Mouse (Mus musculus) splenic B cell, adult 2 months (primary cell): Measurements from ENCODE around the gene Dok5.

ENCODE experiments used
- DNase-seq: peaks from one replicate; pipeline ENCODE4 v3.0.0-alpha.2; 2011; ENCODE audit warnings: low read depth, low spot score
- H3K27me3 ChIP-seq: 2 replicates; pipeline ENCODE4 v1.6.1; 2012; ENCODE audit warnings: mild to moderate bottlenecking, low read length, moderate library complexity, mixed read lengths; ENCODE audit not compliant: control insufficient read depth, poor library complexity, insufficient read depth, severe bottlenecking
- H3K36me3 ChIP-seq: 2 replicates; pipeline ENCODE4 v1.6.1; 2012; ENCODE audit warnings: mild to moderate bottlenecking, low read length, moderate library complexity, mixed read lengths; ENCODE audit not compliant: control insufficient read depth, poor library complexity, insufficient read depth, severe bottlenecking

Dok5 gene

GRCm38 (mm10) chr2:170757228-170757875 lies 25.7 kb downstream of the Dok5 start:
- no peak for DNase-seq
- Histone ChIP-seq H3K36me3 (no peaks in the 10 kb centered on the region), H3K27me3 (no peaks in the 10 kb centered on the region)

- Histone ChIP-seq H3K36me3 (no peaks in the 10 kb centered on the region), H3K27me3 (no peaks in the 10 kb centered on the region)
- DNase-seq = no peak
Observed at GRCm38 (mm10) chr2:170758201-170758600, 26.6 kb downstream of the Dok5 start.

GRCm38 (mm10) chr2:170764704-170765103 lies 33.1 kb downstream of the Dok5 start:
- Histone ChIP-seq H3K27me3 (no peaks in the 10 kb centered on the region), H3K36me3 (no peaks in the 10 kb centered on the region)
- DNase-seq = no peak

GRCm38 (mm10) chr2:170767243-170767642 lies 35.6 kb downstream of the Dok5 start:
- no peak for DNase-seq
- Histone ChIP-seq H3K27me3 (no peaks in the 10 kb centered on the region), H3K36me3 (no peaks in the 10 kb centered on the region)

GRCm38 (mm10) chr2:170768699-170769098 lies 37.1 kb downstream of the Dok5 start:
- H3K27me3 ChIP-seq = no peaks in the 10 kb centered on the region
- no peaks in the 10 kb centered on the region for H3K36me3 ChIP-seq
- no peak for DNase-seq

GRCm38 (mm10) chr2:170771555-170771954 lies 39.9 kb downstream of the Dok5 start:
- no peaks in the 10 kb centered on the region for H3K36me3 ChIP-seq
- H3K27me3 ChIP-seq = no peaks in the 10 kb centered on the region
- DNase-seq = no peak

- no peak for DNase-seq
- no peaks in the 10 kb centered on the region for H3K36me3 ChIP-seq
- no peaks in the 10 kb centered on the region for H3K27me3 ChIP-seq
Observed at GRCm38 (mm10) chr2:170772126-170772884, 40.7 kb downstream of the Dok5 start.

GRCm38 (mm10) chr2:170772885-170773270 lies 41.3 kb downstream of the Dok5 start:
- Histone ChIP-seq H3K36me3 (no peaks in the 10 kb centered on the region), H3K27me3 (no peaks in the 10 kb centered on the region)

GRCm38 (mm10) chr2:170775577-170775976 lies 44.0 kb downstream of the Dok5 start:
- Histone ChIP-seq H3K36me3 (no peaks in the 10 kb centered on the region), H3K27me3 (no peaks in the 10 kb centered on the region)
- no peak for DNase-seq

More at GRCm38 (mm10) chr2:170772885-170773270, 41.3 kb downstream of the Dok5 start:
- no peak for DNase-seq

GRCm38 (mm10) chr2:170776107-170776506 lies 44.5 kb downstream of the Dok5 start:
- Histone ChIP-seq H3K27me3 (no peaks in the 10 kb centered on the region), H3K36me3 (no peaks in the 10 kb centered on the region)
- DNase-seq = no peak

GRCm38 (mm10) chr2:170777572-170777971 lies 46.0 kb downstream of the Dok5 start:
- DNase-seq = no peak
- Histone ChIP-seq H3K27me3 (no peaks in the 10 kb centered on the region), H3K36me3 (no peaks in the 10 kb centered on the region)

GRCm38 (mm10) chr2:170780010-170780750 lies 48.6 kb downstream of the Dok5 start:
- no peak for DNase-seq

GRCm38 (mm10) chr2:170788101-170788500 lies 56.5 kb downstream of the Dok5 start:
- DNase-seq = no peak
- Histone ChIP-seq H3K36me3 (no peaks in the 10 kb centered on the region), H3K27me3 (no peaks in the 10 kb centered on the region)

More at GRCm38 (mm10) chr2:170780010-170780750, 48.6 kb downstream of the Dok5 start:
- Histone ChIP-seq H3K27me3 (no peaks in the 10 kb centered on the region), H3K36me3 (no peaks in the 10 kb centered on the region)

GRCm38 (mm10) chr2:170791332-170792017 lies 59.9 kb downstream of the Dok5 start:
- H3K36me3 ChIP-seq = no peaks in the 10 kb centered on the region
- H3K27me3 ChIP-seq = no peaks in the 10 kb centered on the region
- DNase-seq = no peak
